Mouse (Mus musculus): ENCODE data around the gene Mfsd6l. TPM values are rescaled to one million over a fixed set of nuclear protein-coding genes. Genes with fewer than 3 reads are reported as not detected.

Gene Mfsd6l
- total RNA-seq (2014; fragmentation: Nextera tagmentation) (not detected in 2 replicates), total RNA-seq (2017) (0.23 and 0.27 TPM in 2 replicates), polyA plus RNA-seq (2012) (not detected in 2 replicates)

GRCm38 (mm10) chr11:68555918-68556584 is at the start of gene Mfsd6l:
TSS of gene Mfsd6l (plus strand) at chr11:68556186.
- Histone ChIP-seq H3K4me1 (ENCODE audit: insufficient read depth, low read depth, low read length) (no peaks in the 10 kb centered on the region), H3K4me3 (ENCODE audit: low read depth, low read length) (no peak within 1 kb of the TSS), H3K36me3 (replicated peaks) (no peaks in the 10 kb centered on the region), H3K9me3 (replicated peaks) (no peaks in the 10 kb centered on the region), H3K27me3 (ENCODE audit: insufficient read depth, low read length) (peaks cover 5% of the 10 kb centered on the region; the same call in 1 of the 2 replicates)
- DNase-seq (ENCODE audit: low spot score) (no peak), ATAC-seq (ENCODE audit: extremely low read depth, insufficient number of reproducible peaks, low FRiP score, poor library complexity, severe bottlenecking) (no peak)
- TF ChIP-seq GATA1 (IDR thresholded peaks at IDR 0.05; ENCODE audit: borderline replicate concordance, low read length) (no peak), CTCF (IDR thresholded peaks at IDR 0.05; ENCODE audit: low read depth, low read length) (no peak), TAL1 (conservative IDR thresholded peaks at IDR 0.05; ENCODE audit: low read depth, low read length) (no peak), POLR2AphosphoS5 (IDR thresholded peaks at IDR 0.05; ENCODE audit: insufficient replicate concordance, low read depth, low read length) (no peak), GATA2 (IDR thresholded peaks at IDR 0.05; ENCODE audit: borderline replicate concordance, low read depth, low read length) (no peak)

- ATAC-seq (ENCODE audit: extremely low read depth, insufficient number of reproducible peaks, low FRiP score, poor library complexity, severe bottlenecking) (no peak), DNase-seq (ENCODE audit: low spot score) (no peak)
- Histone ChIP-seq H3K4me3 (ENCODE audit: low read depth, low read length) (no peak overlapping the region), H3K9me3 (replicated peaks) (no peaks in the 10 kb centered on the region), H3K4me1 (ENCODE audit: insufficient read depth, low read depth, low read length) (peaks cover 4% of the 10 kb centered on the region; the same call in 1 of the 2 replicates), H3K27me3 (ENCODE audit: insufficient read depth, low read length) (peaks cover 6% of the 10 kb centered on the region), H3K36me3 (replicated peaks) (no peaks in the 10 kb centered on the region)
- TF ChIP-seq CTCF (IDR thresholded peaks at IDR 0.05; ENCODE audit: low read depth, low read length) (no peak), POLR2AphosphoS5 (IDR thresholded peaks at IDR 0.05; ENCODE audit: insufficient replicate concordance, low read depth, low read length) (no peak), GATA2 (IDR thresholded peaks at IDR 0.05; ENCODE audit: borderline replicate concordance, low read depth, low read length) (no peak), TAL1 (conservative IDR thresholded peaks at IDR 0.05; ENCODE audit: low read depth, low read length) (no peak), GATA1 (IDR thresholded peaks at IDR 0.05; ENCODE audit: borderline replicate concordance, low read length) (no peak)
Observed at GRCm38 (mm10) chr11:68507246-68507645, 48.7 kb upstream of the Mfsd6l start.

DNA sequence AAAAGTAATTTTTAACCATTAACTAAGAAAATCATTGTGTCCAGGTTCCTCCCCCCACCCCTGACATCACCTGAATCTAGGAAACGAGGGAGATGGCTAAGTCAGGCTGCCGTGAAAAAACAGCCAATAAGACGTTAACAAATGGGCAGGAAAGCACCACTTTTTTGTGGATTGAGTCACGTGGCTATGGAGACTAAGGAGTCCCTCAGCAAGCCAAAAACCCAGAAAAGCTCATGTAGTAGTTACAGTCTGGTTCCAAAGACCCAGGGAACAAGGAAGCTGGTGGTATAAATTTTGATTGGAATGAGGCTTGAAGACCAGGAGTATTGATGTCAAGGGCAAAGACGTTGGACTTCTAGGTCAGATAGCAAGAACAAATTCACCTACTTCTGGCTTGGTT is 47.4 kb upstream of the Mfsd6l start:
- H3K4me1 ChIP-seq (ENCODE audit: insufficient read depth, low read depth, low read length) = no peaks in the 10 kb centered on the region
- peaks cover 3% of the 10 kb centered on the region; the same call in 1 of the 2 replicates for H3K27me3 ChIP-seq (ENCODE audit: insufficient read depth, low read length)
- DNase-seq (ENCODE audit: low spot score) (no peak), ATAC-seq (ENCODE audit: extremely low read depth, insufficient number of reproducible peaks, low FRiP score, poor library complexity, severe bottlenecking) (no peak)
- H3K9me3 ChIP-seq (replicated peaks) = no peaks in the 10 kb centered on the region; the same call in 1 of the 2 replicates
- no peak overlapping the region for H3K4me3 ChIP-seq (ENCODE audit: low read depth, low read length)
- no peaks in the 10 kb centered on the region for H3K36me3 ChIP-seq (replicated peaks)
- TF ChIP-seq GATA2 (IDR thresholded peaks at IDR 0.05; ENCODE audit: borderline replicate concordance, low read depth, low read length) (no peak), CTCF (IDR thresholded peaks at IDR 0.05; ENCODE audit: low read depth, low read length) (no peak), TAL1 (conservative IDR thresholded peaks at IDR 0.05; ENCODE audit: low read depth, low read length) (no peak), POLR2AphosphoS5 (IDR thresholded peaks at IDR 0.05; ENCODE audit: insufficient replicate concordance, low read depth, low read length) (no peak), GATA1 (IDR thresholded peaks at IDR 0.05; ENCODE audit: borderline replicate concordance, low read length) (no peak)

- TF ChIP-seq GATA2 (IDR thresholded peaks at IDR 0.05; ENCODE audit: borderline replicate concordance, low read depth, low read length) (no peak), POLR2AphosphoS5 (IDR thresholded peaks at IDR 0.05; ENCODE audit: insufficient replicate concordance, low read depth, low read length) (no peak), GATA1 (IDR thresholded peaks at IDR 0.05; ENCODE audit: borderline replicate concordance, low read length) (no peak), CTCF (IDR thresholded peaks at IDR 0.05; ENCODE audit: low read depth, low read length) (no peak), TAL1 (conservative IDR thresholded peaks at IDR 0.05; ENCODE audit: low read depth, low read length) (no peak)
- no peak for DNase-seq (ENCODE audit: low spot score)
- Histone ChIP-seq H3K36me3 (replicated peaks) (no peaks in the 10 kb centered on the region), H3K4me1 (ENCODE audit: insufficient read depth, low read depth, low read length) (no peaks in the 10 kb centered on the region), H3K9me3 (replicated peaks) (no peaks in the 10 kb centered on the region; the same call in 1 of the 2 replicates), H3K4me3 (ENCODE audit: low read depth, low read length) (no peak overlapping the region), H3K27me3 (ENCODE audit: insufficient read depth, low read length) (peaks cover 3% of the 10 kb centered on the region; the same call in 1 of the 2 replicates)
- no peak for ATAC-seq (ENCODE audit: extremely low read depth, insufficient number of reproducible peaks, low FRiP score, poor library complexity, severe bottlenecking)
Observed at GRCm38 (mm10) chr11:68509194-68509593, 46.8 kb upstream of the Mfsd6l start.

- no peaks in the 10 kb centered on the region for H3K4me1 ChIP-seq (ENCODE audit: insufficient read depth, low read depth, low read length)
- no peak overlapping the region for H3K4me3 ChIP-seq (ENCODE audit: low read depth, low read length)
- TF ChIP-seq TAL1 (conservative IDR thresholded peaks at IDR 0.05; ENCODE audit: low read depth, low read length) (no peak), POLR2AphosphoS5 (IDR thresholded peaks at IDR 0.05; ENCODE audit: insufficient replicate concordance, low read depth, low read length) (no peak), CTCF (IDR thresholded peaks at IDR 0.05; ENCODE audit: low read depth, low read length) (no peak), GATA2 (IDR thresholded peaks at IDR 0.05; ENCODE audit: borderline replicate concordance, low read depth, low read length) (no peak), GATA1 (IDR thresholded peaks at IDR 0.05; ENCODE audit: borderline replicate concordance, low read length) (no peak)
- ATAC-seq (ENCODE audit: extremely low read depth, insufficient number of reproducible peaks, low FRiP score, poor library complexity, severe bottlenecking) (no peak), DNase-seq (ENCODE audit: low spot score) (no peak)
- H3K9me3 ChIP-seq (replicated peaks) = no peaks in the 10 kb centered on the region; the same call in 1 of the 2 replicates
- no peaks in the 10 kb centered on the region for H3K36me3 ChIP-seq (replicated peaks)
- no peaks in the 10 kb centered on the region for H3K27me3 ChIP-seq (ENCODE audit: insufficient read depth, low read length)
Observed at GRCm38 (mm10) chr11:68513969-68514368, 42.0 kb upstream of the Mfsd6l start.

- Histone ChIP-seq H3K4me3 (ENCODE audit: low read depth, low read length) (no peak overlapping the region), H3K4me1 (ENCODE audit: insufficient read depth, low read depth, low read length) (no peaks in the 10 kb centered on the region), H3K9me3 (replicated peaks) (no peaks in the 10 kb centered on the region), H3K36me3 (replicated peaks) (no peaks in the 10 kb centered on the region), H3K27me3 (ENCODE audit: insufficient read depth, low read length) (no peaks in the 10 kb centered on the region)
- no peak for TF ChIP-seq POLR2AphosphoS5 (IDR thresholded peaks at IDR 0.05; ENCODE audit: insufficient replicate concordance, low read depth, low read length)
- no peak for TF ChIP-seq TAL1 (conservative IDR thresholded peaks at IDR 0.05; ENCODE audit: low read depth, low read length)
- no peak for TF ChIP-seq GATA2 (IDR thresholded peaks at IDR 0.05; ENCODE audit: borderline replicate concordance, low read depth, low read length)
- no peak for TF ChIP-seq CTCF (IDR thresholded peaks at IDR 0.05; ENCODE audit: low read depth, low read length)
- TF ChIP-seq GATA1 (IDR thresholded peaks at IDR 0.05; ENCODE audit: borderline replicate concordance, low read length) = no peak
- no peak for ATAC-seq (ENCODE audit: extremely low read depth, insufficient number of reproducible peaks, low FRiP score, poor library complexity, severe bottlenecking)
- no peak for DNase-seq (ENCODE audit: low spot score)
Observed at GRCm38 (mm10) chr11:68519362-68519761, 36.6 kb upstream of the Mfsd6l start.

Data from G1E (cell line).